Mouse (Mus musculus): ENCODE measurements around the gene Ccdc174.
A peak's percentile ranks its signal among the peaks of the same experiment; 100 is the strongest.
"Not testable (repeated sequence)": the region's sequence is repeated elsewhere in the genome, so short reads cannot be mapped to it uniquely, and the experiment has no call there.

Ccdc174 gene

DNA sequence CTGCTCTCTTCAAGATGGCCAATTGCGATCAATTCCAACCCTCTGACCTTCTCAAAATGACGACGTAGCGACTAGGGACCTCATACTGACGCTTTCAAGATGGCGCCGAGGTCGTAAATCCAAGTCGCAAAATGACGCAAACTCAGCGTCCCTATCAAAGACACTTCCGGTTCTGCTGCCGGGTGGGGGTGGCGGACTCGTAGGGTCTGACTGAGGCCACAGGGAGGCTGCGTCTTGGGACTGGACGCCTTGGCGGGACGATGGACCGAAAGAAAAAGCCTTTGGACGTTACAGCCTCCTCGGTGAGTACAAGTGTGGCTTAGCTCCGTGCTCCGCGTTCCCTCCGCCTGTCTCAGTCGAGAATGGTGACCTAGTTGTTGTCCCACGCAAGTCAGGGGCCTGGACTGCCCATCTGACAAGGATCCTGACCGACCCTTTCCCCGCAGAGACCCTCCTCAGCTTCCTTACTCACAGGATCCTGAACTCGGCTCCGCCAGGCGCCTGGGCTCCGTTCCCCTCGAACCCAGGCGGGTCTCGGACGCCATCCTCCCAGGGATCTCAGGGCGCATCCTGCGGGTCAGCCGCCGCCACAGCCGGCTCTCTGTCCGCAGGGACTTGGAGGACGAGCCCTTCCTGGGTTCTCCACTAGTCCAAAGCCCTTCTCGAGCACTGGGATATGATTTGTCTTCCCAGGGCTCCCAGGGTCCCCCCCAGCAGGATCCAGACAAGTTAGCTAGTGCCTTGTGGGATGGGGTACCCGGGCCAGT, at the start of gene Ccdc174:
TSS of gene Ccdc174 (plus strand) at position 169 of the 767 bp plus-strand sequence.
- peak; percentile 95 for DNase-seq

DNA sequence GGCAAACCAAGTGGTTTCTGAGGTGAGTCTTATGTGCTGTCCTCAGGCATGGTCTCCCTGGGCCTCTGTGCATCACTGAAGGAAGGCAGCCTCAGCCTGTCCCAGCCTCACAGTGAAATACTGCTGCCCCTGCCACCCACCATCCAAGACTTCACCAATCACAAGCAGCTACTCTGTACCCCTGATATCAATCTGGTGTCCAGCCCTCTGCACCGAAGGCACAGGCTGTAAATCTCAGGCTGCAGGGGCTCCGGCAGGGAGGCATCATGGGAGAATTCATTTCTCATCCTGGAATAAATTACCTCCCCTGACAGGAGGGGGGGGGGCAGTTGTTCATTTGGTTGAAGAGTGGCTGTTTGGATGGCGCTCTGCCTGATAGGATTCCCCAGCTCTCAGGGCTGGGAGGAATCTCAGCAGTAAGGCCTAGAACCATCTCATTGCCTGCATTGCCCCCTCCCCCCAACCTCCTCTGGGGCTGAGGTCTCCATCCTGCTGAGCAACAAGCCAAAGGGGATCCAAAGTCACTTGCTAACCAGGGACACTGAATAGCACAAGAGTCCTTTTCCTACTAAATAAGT, 44.9 kb upstream of the Ccdc174 start:
- DNase-seq, result no peak

DNA sequence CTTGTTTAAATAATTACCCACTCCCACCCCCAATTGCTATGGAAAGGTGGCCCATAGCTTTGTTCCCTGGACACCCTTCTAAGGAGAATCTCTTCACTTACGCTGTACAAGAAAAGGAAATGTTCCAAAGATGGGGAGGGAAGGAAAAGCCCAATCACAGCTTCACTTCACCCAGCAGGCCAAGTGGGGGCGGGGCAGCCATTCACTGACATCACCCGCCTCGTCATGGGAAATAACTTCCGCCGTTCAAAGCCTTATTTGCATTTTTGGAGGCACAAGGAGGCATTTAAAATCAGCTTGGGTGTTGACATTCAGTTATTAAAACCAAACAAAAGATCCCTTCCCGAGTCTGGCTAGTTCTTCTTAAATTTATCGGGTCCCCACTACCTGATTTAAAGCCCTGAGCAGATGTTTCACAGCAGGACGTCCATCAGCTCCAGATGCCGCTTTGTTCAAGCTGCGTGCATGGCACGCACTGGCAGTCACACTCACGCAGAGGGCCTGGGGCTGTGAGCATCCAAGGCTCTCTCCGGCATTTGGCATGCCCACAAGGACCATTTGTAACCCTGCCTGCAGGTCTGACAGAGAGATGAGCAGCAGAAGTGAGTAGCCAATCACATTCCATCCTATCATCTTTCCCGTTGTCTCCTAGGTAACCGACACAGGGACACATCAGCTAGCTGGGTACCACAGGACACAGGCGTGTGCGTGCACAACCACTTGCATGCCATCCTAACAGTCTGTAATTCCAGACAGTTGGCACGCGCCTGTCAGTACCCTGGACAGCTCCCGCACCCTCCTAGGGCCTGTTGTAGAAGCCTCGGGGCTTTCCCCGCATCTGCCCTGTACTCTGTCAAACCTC, 38.6 kb upstream of the Ccdc174 start:
- peak; percentile 54 for DNase-seq

DNA sequence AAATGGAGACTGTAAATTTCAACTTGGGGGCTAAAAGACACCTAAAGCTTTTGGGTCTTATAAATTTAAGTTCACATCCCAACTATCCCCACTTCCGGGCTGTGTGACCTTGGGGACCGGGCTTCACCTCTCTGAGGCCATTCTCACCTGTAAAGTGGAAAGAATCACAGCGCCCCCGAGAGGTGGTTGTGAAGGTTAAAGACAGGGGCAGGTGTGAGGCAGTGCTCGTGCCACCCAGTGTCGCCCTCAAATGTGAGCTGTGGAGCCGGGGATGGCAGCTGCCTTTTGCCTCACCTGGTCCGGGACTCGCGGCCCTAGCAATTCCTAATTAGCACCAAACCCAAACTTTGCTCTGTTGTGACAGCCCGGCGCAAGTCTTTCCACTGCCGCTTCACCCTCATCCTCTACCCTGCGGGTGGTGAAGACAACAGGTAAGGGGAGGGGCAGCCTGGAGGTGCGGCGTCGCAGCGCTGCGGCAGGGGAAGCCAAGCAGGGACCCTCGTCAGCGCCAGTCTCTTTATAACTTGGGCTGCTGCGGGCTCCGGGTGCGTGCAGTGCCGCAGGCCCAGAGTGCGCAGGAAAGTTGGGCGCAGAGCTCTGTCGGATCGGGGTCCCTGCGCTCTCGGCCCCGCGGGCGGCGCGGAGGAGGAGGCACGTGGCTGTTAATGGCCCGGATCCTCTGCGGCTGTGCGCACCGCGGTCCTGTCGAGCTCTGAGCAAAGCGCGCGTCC, 34.8 kb upstream of the Ccdc174 start:
- no peak for DNase-seq

DNA sequence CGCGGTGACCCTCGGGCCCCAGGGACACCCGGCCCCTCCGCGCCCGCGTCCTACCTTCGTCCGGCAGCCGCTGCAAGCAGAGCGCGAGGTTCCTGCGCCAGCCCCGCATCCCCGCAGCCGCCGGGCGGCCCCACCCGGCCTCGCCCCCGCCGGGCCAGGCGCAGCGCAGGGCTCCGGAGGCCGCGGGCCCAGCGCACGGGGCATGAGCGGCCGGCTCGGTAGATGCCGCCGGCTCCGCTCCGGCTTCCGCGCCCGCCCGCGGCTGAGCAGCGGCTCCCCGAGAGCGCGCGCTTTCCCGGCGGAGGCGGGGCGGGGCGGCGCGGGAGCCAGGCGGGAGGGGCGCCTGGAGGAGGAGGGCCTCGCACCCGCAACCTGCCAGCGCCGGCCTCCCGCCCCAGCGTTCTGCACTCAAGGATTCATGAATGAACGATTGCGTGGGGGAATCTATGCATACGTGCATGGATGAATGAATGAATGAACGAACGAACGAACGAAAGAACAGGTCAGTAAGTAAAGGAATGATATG, 34.2 kb upstream of the Ccdc174 start:
- DNase-seq, result no peak

DNA sequence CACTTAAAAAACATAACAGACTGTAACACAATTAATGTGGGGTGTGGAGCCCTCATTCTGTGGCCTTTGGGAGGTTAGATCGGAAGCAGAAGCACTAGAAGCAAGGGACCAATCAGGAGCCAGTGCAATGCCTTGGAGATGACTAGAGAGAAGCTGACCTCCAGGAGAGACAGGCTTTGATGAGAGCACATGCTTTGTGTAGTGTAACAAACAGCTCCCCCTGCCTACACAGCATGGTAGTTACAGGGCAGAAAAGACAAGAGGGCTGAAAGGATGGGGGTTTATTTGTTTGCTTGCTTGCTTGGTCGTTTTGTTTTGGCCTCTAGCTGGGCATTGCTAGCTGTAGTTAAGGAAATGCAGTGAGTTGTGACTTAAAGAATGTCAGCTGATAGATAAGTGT, 25.3 kb upstream of the Ccdc174 start:
- DNase-seq, result no peak

DNA sequence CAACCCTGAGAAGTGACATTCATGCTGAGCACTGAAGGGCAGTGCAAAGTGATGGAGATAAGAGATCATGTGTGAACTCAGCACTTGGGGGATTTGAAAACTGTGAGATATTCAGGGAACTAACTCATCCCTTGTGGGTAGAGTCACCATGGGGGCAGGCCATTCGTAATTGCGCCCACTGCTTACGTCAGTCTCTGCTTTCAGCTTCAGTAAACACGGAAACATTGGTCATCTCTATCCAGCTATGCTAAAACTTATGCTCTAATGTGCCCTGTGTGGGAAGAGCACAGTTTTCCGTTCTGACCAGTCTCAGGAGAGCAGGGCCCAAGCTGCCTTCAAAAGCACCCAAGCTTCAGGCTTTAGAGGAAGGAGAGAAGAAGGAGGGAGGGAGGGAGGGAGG, 19.5 kb upstream of the Ccdc174 start:
- DNase-seq, result no peak

DNA sequence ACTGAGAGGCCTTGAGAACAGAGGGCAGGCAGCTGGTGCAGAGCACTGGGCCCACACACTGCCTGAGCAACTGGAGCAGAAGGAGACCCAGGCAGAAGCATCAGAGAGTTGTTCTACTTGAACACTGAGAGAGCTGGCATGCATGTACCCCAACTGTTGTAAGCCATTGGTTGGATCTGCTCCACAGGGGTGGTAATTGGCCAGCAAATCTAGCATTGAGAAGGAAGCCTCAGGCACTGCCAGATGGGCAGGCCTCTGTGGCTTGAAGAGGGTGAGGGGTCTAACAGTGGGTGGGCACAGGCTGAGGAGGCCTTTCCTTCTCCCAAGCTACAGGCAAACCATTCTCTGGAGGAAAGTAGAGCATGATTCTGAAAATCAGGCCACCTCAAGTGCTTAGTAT, 15.0 kb upstream of the Ccdc174 start:
- no peak for DNase-seq

DNA sequence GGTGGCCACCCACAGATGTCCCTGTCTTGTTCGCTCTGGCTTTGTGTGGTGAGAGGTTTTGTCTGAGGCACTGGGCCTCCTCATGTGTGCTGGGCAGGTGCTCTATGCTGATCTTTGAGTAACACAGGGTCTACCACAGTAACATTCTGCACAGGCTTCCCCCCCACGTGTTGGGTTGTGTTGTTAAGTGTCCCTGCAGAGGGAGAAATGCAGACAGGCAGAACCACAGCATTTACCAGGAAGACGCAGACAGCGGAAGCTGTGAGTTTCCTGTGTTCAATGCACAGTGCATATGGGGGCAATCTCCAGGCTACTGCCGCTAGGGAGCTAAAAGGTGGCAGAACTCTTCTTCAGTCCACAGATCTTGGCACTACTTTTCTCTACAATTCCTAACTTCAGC, 13.3 kb upstream of the Ccdc174 start:
- no peak for DNase-seq

DNA sequence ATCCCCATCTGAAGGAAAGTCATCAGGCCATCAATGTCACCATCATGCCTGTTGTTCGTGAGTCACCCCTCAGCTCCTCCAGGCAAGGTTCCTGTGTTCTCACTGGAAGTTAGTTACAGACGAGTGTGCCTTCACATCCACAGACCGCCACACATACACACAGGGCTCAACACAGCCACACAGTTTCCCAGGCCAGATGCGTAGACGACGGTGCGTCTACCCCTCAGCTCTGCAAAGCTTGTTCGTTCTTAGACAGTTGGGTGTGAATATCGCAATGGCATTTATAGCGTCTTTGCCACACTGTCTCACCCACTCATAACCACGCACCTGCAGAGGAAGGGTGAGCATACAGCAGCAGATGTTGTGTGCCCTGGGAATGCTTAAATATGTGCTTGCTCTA, 12.3 kb upstream of the Ccdc174 start:
- peak; percentile 36 for DNase-seq

DNA sequence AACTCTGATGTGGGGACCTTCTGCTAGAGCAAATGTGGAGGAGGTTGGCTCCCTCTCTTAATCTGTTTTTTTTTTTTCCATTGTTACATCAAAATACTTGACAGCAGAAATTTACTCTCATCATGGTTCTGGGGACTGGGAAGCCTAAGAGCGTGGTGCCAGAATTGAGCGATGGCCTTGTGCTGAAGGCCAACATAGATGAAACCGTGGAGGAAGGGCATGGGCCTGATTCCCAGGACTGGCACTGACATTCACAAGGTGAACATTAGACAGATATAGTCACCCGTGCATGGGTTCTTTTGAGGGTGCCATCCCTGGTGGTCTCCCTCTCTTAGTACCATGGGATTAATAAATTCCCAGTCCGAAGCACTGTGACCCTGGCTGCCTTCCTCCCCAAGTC, 9.8 kb upstream of the Ccdc174 start:
- no peak for DNase-seq

DNA sequence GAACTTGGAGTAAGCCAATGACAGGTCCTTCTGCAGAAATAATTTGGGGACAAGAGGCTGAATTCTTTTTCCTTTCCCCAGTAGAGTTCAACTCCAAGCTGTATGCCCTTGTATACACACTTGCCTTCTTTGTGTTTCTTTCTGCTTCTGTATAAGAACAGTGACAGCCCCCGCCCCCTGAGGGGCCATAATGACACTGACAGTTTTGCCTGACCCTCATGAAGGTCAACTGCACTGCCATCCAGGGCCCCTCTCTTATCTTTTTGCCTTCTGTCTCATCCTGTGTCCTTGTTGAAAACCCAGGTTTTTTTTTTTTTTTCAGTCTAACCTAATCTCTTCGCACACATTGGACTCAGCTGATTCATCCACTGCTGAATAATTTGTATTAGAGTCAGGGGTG, 5.1 kb upstream of the Ccdc174 start:
- DNase-seq, result no peak

DNA sequence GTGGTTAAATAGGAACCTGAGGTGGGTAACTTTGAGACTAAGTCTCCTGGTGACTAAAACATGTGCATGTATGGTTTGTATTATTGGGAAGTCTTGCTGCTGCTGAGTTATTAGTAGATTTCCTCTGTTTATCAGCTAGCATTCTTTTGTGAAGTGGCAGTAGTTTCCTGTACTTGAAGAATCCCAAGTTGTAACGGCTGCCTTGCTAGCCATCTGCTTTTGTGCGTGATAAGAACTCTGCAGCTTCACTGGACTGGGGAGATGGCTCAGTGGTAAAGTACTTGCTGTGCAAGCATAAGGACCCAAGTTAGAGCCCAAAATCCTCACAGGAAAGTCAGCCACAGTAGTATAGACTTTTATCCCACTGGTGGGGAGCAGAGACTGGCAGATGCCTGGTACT, 6.0 kb downstream of the Ccdc174 start:
- no peak for DNase-seq

DNA sequence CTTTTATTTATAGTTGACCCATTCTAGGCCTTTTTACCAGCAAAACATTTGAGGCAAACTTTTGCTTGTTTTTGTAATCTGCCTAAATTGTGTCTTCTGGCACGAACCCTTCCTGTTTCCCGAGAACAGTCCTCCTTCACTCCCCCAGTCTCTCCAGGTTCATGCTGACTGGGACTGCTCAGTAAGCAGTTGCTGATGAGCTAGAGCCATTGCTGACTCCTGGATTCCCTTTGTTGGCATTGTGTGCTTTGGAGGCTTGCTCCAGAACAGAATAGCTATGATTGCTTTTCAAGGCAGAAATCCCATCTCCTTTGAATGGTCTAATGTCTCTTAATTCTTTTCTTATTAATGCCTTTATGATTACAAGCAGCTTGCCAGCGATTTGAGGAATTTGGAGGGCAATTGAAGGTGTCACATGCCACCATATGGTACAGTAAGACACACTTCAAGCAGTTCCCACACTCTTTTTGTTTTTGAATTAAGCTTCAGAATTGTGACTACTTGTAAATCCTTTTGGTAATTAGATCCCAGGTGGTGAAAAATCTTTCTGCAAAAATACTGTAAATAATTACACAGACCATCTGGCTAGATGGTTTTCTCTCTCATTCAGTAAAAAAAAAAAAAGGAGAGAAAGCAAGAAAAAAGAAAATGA, 11.5 kb downstream of the Ccdc174 start:
- no peak for DNase-seq

DNA sequence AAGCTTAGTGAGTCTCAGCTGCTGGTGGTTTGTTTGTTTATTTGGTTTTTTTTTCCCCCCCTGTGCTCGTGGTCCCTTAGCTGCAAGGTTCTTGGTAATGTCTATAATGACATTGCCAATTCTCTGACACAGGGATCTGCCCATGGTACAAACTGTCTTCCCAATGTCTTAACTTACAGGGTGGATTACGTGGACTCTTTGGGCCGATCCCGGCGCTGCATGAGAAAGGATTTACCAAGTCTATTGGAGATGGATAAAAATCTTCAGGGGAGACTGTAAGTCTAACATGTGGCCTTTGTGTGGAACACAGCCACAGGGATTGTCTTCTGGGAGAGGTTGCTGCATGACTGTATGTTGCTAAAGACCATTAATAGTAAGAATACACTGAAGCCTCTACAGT, 12.8 kb downstream of the Ccdc174 start:
- no peak for DNase-seq

DNA sequence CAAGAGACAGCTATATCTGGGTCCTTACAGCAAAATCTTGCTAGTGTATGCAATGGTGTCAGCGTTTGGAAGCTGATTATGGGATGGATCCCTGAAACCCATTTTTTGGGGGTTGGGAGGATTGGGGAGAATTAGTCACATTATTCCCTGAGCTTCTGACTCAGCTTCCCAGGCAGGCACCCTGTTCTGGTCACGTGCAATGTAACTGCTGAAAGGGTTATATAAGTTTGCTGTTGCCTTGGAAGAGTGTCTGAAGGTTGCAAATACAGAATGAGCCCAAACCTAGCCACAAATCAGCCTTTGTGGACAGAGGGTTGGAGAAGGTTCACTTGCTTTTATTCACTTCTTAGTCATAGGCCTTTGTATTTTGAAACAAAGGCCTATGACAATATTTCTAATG, 13.9 kb downstream of the Ccdc174 start:
- DNase-seq, result no peak

DNA sequence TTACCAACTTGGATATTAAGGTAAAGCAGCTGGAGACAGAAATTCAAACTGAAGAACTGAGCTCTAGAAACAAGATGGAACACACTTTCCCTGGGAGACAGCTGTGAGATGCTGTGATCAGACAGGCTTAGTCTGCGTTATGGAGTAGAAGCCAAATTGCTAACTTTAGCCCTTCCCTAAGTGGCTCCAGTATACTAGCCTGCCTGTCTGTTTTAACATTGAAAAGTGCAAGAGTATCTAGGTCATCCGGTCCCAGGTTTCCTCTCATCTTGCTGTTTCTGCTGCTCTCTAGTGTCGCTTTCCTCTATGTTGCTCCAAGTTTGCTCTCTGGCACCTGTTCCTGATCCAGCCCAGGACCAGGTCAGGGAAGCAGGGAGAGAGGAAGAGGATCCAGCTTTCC, 18.9 kb downstream of the Ccdc174 start:
- DNase-seq, result no peak

DNA sequence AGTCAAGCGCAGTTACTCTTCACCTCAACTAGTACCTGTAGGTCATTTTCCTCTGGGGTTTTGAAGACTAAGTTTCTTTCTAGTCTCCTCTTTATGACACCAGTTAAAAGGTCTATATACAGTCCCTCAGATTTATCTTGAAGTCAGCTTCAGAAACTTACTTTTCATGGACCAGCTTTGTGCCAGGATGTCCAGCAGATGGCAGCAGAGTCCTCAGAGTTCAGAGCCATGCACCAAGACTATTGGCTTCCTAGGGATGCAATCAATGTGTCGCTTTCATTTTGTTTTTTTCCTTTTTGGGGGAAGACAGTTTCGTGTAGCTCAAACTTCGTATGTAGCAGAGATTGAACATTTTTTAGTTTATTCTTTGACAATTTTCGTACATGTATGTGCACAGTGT, 23.7 kb downstream of the Ccdc174 start:
- peak; percentile 56 for DNase-seq

DNA sequence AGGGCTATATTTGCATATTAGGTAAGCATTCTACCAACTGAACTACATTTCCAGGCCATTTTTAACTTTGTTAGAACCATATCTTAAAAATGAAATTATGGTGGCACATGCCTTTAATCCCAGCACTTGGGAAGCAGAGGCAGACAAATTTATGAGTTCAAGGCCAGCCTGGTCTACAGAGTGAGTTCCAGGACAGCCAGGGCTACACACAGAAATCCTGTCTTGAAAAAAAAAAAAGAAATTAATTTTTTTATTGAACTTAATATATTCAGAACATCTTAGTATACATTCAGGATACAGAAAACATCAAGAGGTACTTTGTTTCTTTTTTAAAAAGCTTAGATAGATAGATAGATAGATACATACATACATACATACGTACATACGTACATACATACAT, 24.7 kb downstream of the Ccdc174 start, which contains the start of gene 4930590J08Rik:
TSS of gene 4930590J08Rik (plus strand) at position 301 of the 400 bp plus-strand sequence.
- not testable (repeated sequence) for DNase-seq

DNA sequence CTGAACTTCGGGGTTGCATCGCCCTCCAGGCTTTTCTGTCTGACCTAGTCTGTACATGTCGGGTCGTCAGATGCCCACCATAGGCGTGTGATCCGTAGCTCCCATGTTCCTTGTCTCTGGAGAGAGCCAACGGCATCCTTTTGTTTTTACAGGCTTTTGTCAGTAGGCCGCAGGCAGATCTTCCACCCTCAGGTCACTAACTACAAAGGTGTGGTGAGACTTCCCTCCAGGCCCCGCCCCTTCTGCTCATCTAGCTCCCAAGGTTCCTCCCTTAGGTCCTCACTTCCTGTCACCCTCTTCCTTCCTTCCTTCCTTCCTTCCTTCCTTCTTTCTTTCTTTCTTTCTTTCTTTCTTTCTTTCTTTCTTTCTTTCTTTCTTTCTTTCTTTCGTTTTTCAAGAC, 36.2 kb downstream of the Ccdc174 start:
- no peak for DNase-seq

DNA sequence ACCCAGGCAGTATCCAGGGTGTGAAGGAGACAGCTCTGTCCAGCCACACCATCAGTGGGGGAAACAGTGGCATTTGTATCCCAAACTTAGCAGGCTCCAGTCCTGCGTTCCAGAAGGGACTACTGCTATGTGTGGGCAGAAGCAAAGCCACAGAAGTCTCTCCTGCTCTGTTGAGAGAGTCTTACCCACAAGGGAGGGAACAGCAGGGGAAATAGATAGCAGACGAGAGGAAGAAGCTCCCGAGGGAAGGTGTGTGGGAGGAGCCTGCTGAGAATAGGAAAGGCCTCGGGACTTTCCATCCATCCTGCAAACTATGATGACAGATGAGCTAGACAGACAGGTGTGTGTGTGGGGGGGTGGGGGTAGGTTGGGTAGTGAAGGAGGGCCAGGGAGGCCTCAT, 39.4 kb downstream of the Ccdc174 start:
- peak; percentile 73 for DNase-seq

DNA sequence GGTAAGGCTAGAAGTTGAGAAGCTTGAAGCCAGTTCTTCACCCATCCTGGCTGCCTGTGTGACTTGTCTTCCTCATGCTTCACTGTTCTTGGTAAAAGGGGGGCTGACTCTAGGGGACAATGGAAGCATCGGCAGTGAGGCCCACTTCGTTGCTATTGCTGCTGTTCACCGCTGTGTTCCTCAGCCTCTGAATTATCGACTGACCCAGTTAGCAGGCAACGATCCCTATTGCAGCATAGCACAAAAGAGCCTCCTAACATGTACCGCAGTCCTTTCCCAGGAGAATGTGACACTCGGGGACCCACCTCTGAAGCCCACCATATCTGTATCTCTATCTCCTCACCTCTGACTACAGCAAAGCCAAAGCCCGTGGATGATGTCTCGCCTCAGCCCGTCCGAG, 39.9 kb downstream of the Ccdc174 start:
- no peak for DNase-seq
